Mouse (Mus musculus) retina, adult 2 months (tissue): ENCODE data around the gene Kank2.
"Not testable (repeated sequence)": the region's sequence is repeated elsewhere in the genome, so short reads cannot be mapped to it uniquely, and the experiment has no call there.

Experiments
- DNase-seq: peaks from one replicate; pipeline ENCODE4 v3.0.0-alpha.2; 2012; ENCODE audit warnings: low read depth, low spot score

The Kank2 gene

GRCm38 (mm10) chr9:21786309-21786708 is 12.2 kb downstream of the Kank2 start:
- not testable (repeated sequence) for DNase-seq

DNA sequence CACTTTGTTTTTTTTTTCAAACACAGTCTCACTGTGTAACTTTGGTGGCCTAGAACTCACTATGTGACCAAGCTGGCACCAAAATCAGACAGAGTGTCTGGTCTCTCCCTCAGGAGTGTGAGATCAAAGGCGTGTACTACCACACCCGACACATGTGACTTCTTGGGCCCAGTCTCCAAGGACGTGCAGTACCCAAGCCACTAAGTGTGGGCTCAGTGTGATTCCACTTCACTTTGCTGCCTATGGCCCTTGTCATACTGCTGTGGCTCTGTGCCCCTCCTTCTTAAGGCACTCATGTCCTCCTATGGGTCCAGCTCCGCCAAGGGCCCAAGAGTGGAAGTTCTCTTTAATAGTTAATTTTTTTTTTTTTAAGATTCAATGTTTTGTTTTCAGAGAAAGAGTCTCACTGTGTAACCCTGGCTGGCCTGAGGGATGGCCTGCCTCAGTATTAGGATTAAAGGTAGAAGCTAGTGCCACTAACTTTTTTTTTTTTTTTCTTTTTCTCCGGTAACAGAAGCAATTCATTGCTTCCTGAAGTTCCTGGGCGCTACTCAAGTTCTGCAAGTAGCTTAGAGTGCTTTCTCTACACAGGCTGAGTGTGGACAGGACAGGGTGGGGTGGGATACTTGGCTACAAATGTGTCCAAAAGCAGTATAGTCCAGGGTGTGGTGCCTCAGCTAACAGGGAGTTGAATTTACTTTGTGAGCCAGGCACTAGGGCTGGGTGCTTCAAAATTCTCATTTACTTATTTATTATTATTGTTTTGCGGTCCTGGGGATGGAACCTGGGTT is 13.8 kb downstream of the Kank2 start:
- DNase-seq = no peak

DNA sequence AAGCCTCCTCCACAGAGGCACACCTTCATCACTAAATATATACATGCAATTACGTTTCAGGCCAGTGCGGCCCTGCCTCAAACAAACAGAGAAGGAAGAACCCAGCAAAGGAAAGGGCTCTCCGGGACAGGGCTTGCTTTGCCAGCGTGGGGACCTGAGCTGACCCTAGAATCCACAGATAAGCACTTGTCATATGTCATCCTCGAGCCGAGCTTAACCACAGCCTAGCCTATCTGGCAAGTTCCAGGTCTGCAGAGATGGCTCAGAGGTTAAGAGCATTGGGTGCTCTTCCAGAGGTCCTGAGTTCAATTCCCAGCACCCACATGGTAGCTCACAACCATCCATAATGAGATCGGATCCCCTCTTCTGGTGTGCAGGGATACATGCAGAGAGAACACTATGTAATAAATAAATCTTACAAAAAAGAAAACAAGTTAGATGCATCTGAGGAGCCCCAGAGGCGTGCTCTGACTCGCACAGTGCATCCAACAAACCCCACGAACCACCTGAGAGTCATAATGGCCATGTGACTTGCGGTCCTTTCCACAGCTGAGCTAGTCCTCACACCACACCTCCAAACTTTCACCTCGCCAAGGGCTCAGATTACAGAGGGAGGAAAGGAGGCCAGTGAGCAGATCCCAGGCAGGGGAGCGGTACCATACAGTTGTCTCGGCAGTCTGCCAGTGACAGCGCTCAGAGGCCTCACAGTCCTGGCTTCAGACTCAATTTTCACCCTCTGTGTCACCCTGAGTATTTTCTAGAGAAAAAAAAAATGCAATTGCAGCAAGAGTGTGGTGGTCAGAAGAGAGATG is 16.7 kb downstream of the Kank2 start:
- no peak for DNase-seq

GRCm38 (mm10) chr9:21777726-21778125 is 20.8 kb downstream of the Kank2 start:
- no peak for DNase-seq

DNA sequence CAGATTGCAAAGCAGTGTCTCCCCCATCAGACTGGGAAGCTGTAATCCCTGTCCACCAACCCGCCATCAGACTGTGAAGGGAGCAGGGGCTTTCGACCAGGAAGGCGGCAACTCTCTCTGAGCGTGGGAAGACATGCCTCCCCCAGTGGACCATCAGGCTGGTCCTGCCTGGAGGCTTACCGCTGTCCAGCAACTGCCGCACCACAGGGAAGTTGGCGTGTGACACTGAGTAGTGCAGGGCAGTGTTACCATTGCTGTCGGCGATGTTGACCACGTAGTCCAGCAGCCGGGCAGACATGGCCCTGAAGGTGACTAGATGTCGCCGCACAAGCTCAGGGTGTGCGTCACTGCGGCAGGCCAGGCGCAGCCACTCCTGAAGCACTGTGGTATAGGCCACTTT is 24.2 kb downstream of the Kank2 start:
- DNase-seq = no peak

- DNase-seq = not testable (repeated sequence)
These were observed 25.1 kb downstream of the Kank2 start for GRCm38 (mm10) chr9:21773396-21773795.

GRCm38 (mm10) chr9:21769558-21770183 is 28.9 kb downstream of the Kank2 start:
- no peak for DNase-seq

DNA sequence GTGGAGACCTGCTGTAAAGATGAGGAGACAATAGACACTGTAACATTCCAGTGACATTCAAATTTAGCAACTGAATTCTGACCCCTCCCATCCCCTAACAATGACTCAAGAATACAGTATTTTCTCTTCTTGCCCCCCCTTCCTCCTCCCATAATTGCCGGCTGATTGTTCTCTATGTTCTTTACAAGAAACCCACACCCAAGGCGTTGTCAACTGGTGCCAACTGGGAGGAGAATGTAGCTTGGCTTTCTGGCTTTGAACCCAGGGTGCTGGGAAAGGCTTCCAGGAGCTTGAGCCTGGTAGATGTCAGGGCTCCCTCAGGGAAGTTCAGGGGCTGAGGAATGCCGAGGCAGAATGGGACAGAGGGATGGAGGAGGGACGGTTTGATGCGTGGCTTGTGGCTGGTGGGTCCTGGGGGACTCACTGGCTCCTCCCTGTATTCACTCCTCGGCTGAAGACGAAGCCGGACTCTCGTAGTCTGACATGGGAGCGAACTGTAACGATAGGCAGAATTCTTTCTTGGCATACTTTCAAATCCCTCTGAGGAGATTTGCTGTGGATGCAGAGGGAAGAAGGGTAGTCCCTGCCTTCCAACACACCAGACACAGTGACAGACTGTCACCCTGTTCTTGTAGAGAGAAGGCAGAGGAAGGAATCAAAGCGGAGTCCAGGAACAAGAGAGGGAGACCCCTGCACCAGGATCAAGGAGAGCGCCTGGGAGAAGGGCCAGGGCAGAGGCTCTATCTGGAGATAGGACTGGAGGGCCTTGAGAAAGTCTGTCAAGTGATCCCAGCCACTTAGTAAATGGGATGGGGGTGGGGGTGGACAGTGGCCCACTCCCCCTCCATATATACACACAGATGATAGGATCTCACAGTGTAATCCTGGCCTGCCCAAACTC is 29.8 kb downstream of the Kank2 start:
- no peak for DNase-seq

DNA sequence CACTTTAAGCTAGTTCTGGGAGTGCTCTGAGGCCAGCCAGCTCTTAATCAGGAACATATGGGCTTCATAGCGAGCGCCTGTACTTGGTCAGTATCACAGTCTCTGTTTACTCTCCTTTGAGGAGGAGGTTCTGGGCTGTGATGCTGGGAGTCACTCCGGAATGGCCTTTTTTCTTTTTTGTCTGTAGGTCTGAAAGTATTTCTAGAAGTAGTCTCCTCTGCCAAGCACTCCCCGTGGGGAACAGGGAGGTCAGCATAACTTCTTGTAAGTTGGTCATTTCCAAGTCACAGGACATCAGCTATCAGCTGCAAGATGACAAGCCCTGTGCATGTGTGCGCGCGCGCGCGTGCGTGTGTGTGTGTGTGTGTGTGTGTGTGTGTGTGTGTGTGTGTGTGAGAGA is 30.6 kb downstream of the Kank2 start:
- no peak for DNase-seq

DNA sequence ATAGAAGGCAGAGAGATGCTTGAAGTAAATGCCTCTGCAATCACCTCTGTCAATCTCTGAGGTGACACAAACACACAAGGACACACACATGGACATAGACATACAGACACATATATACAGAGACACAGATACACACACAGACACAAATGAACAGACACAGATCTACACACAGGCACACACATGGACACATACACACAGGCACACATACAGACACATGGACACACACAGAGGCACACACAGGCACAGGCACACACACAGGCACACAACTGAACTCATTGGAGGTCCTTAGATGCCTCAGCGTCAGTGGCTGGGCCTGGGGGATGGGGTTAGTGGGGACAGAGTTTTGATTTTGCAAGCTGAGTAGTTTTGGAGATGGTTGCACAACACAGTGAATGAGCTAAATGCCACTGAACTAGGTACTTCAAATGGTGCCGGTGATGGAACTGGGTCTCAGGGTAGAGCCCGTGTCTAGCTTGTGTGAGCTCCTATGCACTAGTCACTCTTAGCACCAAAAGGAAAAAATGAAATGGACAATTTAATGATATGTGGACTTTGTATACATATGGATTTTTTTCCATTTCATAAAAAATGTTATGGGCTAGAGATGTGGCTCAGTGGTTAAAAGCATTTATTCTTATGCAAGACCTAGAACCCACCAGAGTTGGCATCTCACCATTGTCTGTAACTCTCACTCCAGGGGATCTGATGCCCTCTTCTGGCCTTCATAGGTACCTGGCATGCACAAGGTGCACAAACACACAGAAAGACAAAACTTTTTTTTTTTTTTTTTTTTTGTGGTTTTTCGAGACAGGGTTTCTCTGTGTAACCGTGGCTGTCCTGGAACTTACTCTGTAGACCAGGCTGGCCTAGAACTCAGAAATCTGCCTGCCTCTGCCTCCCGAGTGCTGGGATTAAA is 34.2 kb downstream of the Kank2 start:
- no peak for DNase-seq

GRCm38 (mm10) chr9:21762135-21762534 is 36.4 kb downstream of the Kank2 start:
- no peak for DNase-seq

DNA sequence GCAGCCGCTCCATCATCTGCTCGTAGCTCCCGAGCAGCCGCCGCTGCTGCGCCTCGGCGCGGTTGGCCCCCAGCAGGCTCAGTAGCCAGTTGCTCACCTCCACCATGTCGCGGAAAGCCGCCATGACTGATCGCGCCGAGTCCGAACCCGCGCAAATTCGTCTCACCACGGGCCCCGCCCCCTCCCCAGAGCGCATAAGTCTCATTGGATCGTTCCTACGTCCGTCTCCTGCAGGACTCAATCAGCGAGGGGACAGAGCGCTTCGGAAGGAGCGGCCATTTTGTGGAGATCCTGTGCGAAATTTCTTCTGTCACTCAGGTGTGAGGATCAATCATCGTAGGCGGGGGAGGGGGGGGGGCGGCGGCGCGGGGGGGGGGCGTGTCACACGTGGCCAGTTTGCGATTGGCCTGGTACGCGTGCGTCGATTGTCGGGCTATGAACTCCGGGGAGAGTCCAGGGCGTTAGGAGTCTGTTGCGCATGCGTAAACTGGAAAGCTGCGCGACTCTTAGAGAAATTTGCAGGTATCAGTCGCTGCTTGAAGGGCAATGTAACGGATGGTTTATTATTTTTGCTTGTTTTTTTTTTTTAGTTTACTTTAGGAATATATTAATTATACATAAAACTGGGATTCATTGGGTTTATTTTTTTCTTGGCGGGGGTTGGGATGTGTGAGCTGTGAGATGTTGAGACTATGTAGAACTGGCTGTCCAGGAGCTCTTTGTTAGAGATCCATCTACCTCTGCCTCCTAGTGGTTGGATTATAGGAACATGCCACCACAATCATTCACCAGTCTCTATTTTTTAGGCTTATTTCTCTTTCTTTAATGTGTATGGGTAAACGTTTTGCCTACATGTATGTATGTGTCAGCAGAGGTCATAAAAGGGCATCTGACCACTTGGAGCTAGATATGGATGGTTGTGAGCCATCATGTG is 38.1 kb downstream of the Kank2 start, which contains the start of gene Spc24:
Gene Spc24 (minus strand): TSS at position 149 of the 934 bp plus-strand sequence.
- peak; percentile 95 for DNase-seq

DNA sequence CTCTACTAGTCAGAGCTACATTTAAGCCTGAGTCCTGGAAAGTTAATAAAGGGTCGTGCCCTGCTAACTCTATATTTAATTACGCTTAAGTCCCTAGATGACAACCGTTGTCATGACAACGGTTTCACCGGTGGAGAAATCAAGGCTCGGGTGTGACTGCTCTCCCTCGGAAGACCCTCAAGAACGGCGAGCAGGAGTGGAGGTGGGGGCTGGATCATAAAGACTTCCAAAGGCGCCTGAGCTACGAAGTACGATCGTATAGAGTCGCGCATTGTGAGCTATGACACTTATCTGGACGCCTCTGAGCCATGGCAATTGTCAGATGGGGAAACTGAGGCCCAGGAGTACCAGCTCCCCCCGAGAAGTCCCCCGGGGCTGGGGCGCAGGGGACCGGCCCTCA is 38.8 kb downstream of the Kank2 start:
- DNase-seq = no peak

- no peak for DNase-seq
These were observed 39.7 kb downstream of the Kank2 start for GRCm38 (mm10) chr9:21758576-21759529.

GRCm38 (mm10) chr9:21754516-21755321 is 43.8 kb downstream of the Kank2 start:
- DNase-seq = no peak

DNA sequence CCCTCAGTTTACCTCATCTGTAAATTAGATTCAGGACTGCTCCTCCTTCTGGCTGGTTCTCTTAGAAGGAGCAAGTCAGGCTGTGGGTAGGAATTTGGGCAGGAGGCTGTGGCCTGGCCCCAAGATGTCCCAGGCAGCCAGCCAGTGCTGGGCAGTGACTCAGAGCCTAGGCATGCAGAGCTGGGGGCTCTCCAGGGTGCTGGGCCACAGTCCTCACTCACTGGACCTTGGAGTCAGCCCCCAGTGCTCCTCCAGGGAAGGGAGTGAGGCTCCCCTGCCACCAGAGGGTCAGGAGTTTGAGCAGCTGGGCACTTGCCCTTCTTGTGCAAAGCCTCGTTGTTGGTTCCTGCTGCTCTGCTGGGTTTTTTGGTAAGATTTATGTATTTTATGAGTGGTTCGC is 44.5 kb downstream of the Kank2 start:
- no peak for DNase-seq

- DNase-seq = no peak
These were observed 46.2 kb downstream of the Kank2 start for GRCm38 (mm10) chr9:21752252-21752792.
